ENCODE assay signal across 23 mouse cellular contexts in the genomic region with DNA sequence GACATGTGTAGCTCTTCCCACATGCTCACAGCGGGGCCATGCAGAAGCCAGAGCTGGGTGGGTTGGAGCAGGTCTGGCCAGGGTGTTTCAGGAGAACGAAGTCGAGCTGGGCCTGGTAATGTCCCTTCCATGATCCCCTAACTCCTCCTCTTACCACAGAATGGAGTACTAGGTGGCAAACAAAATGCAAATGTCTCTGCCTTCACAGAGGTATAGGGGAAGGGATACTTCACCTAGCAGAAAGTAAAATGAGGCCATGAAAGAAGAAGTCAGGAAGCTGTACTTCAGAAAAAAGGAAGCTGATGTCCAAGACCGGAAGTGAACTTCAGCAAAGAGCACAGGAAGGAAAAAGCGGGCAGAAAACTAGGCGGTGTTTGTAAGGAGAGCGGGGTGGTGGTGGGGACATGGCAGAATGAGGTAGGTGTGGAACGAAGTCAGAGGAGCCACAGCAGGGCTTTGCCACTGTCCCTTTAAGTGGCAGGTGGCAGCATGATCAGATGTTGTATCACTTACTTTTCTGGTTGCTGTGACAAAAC.
DNase-seq lines count a peak whose midpoint lies in the region; ATAC-seq and TF ChIP-seq lines count a peak whose summit lies in the region.
"Had no signal": no experiment of that assay in that cellular context is flagged by ENCODE, and none has a peak within 500 bp of the region (broad histone marks: within the 10 kb centered on the region; RNA-seq: fewer than 3 reads in every experiment).

No protein-coding gene starts in this region.

- no peak overlapping the region for H3K27ac ChIP-seq in limb, embryonic 10.5 days
- H3K27ac ChIP-seq in intestine, embryonic 15.5 days, result no peak overlapping the region
- no peak overlapping the region for H3K27ac ChIP-seq in hindbrain, postnatal 0 days
- H3K27ac ChIP-seq: liver, embryonic 14.5 days; neural tube, embryonic 12.5 days had no signal

- H3K4me3 ChIP-seq in megakaryocyte, embryonic 14.5 days (replicated peaks), result peak overlapping the region; percentile 16
- no peak overlapping the region for H3K4me3 ChIP-seq in limb, embryonic 10.5 days
- no peak overlapping the region for H3K4me3 ChIP-seq in intestine, embryonic 15.5 days (replicated peaks)
- no peak overlapping the region for H3K4me3 ChIP-seq in hindbrain, postnatal 0 days (ENCODE audit: low read length)
- H3K4me3 ChIP-seq: hindbrain, embryonic 10.5 days; layer of hippocampus, adult 2 months; neural tube, embryonic 12.5 days had no signal

- no peak overlapping the region for H3K4me2 ChIP-seq in intestine, embryonic 15.5 days (replicated peaks)
- H3K4me2 ChIP-seq in hindbrain, postnatal 0 days (ENCODE audit: low read depth, low read length), result no peak overlapping the region
- H3K4me2 ChIP-seq: heart, embryonic 11.5 days; lung, embryonic 14.5 days; neural tube, embryonic 12.5 days had no signal

- peak; percentile 57 for ATAC-seq in CD4-positive, CD25-positive, alpha-beta regulatory T cell, adult 4 months
- peak; percentile 63 for ATAC-seq in common myeloid progenitor, adult 5-6 weeks (replicated peaks; ENCODE audit: low read depth, poor library complexity, severe bottlenecking)
- ATAC-seq in intestine, embryonic 15.5 days, result no peak; the same call in 1 of the 2 replicates
- no peak for ATAC-seq in hindbrain, postnatal 0 days
- ATAC-seq: forebrain, embryonic 16.5 days had no signal

- H3K27me3 ChIP-seq in megakaryocyte, embryonic 14.5 days (replicated peaks), result no peaks in the 10 kb centered on the region
- no peaks in the 10 kb centered on the region for H3K27me3 ChIP-seq in limb, embryonic 10.5 days (ENCODE audit: low read depth, poor library complexity, severe bottlenecking)
- H3K27me3 ChIP-seq in intestine, embryonic 15.5 days (replicated peaks), result no peaks in the 10 kb centered on the region
- no peaks in the 10 kb centered on the region for H3K27me3 ChIP-seq in hindbrain, postnatal 0 days (ENCODE audit: insufficient read depth, low read length)
- H3K27me3 ChIP-seq: neural tube, embryonic 12.5 days had no signal

- DNase-seq in thymus, postnatal 14 days, result peak; percentile 49
- no peak for DNase-seq in limb, embryonic 10.5 days (ENCODE audit: low spot score)
- DNase-seq in cerebellum, adult 8-10 months, result no peak
- DNase-seq in hindbrain, postnatal 0 days (ENCODE audit: low spot score), result no peak
- DNase-seq: adrenal gland, postnatal 10 days; cerebellum, adult 9-10 months; gastrocnemius, postnatal 10 days; heart, adult 11 months; kidney, postnatal 25 days; layer of hippocampus, postnatal 36 days; lung, embryonic 14.5 days; lung, postnatal 36 days; midbrain, embryonic 14.5 days had no signal

- peaks cover 73% of the 10 kb centered on the region for H3K4me1 ChIP-seq in megakaryocyte, embryonic 14.5 days
- peaks cover 16% of the 10 kb centered on the region for H3K4me1 ChIP-seq in limb, embryonic 10.5 days
- H3K4me1 ChIP-seq in intestine, embryonic 15.5 days (replicated peaks), result 0 out of 2 replicates have a peak, but pooled peaks cover 3% of the 10 kb centered on the region
- H3K4me1 ChIP-seq in hindbrain, postnatal 0 days (ENCODE audit: insufficient read depth, low read length), result no peaks in the 10 kb centered on the region; the same call in 1 of the 2 replicates
- H3K4me1 ChIP-seq: neural tube, embryonic 12.5 days had no signal

- no peak for TF ChIP-seq CTCF in hindbrain, postnatal 0 days (IDR thresholded peaks at IDR 0.05; ENCODE audit: low read depth)

- H3K36me3 ChIP-seq in megakaryocyte, embryonic 14.5 days (replicated peaks; ENCODE audit: low read length), result peaks cover 10% of the 10 kb centered on the region
- H3K36me3 ChIP-seq in limb, embryonic 10.5 days, result no peaks in the 10 kb centered on the region
- H3K36me3 ChIP-seq in intestine, embryonic 15.5 days, result no peaks in the 10 kb centered on the region
- no peaks in the 10 kb centered on the region for H3K36me3 ChIP-seq in hindbrain, postnatal 0 days (ENCODE audit: insufficient read depth, low read length)
- H3K36me3 ChIP-seq: hindbrain, embryonic 10.5 days; neural tube, embryonic 12.5 days had no signal

- no peak overlapping the region for H3K9ac ChIP-seq in intestine, embryonic 15.5 days
- no peak overlapping the region for H3K9ac ChIP-seq in hindbrain, postnatal 0 days (replicated peaks; ENCODE audit: low read length)
- H3K9ac ChIP-seq: liver, embryonic 14.5 days; lung, embryonic 14.5 days; neural tube, embryonic 12.5 days had no signal

- 90% methylated on average over 8 of the region's 8 CpGs for WGBS in limb, embryonic 10.5 days
- 80% methylated on average over 8 of the region's 8 CpGs for WGBS in intestine, embryonic 15.5 days
- WGBS in hindbrain, postnatal 0 days, result 94% methylated on average over 8 of the region's 8 CpGs

- H3K9me3 ChIP-seq in megakaryocyte, embryonic 14.5 days, result no peaks in the 10 kb centered on the region
- no peaks in the 10 kb centered on the region for H3K9me3 ChIP-seq in limb, embryonic 10.5 days (replicated peaks)
- H3K9me3 ChIP-seq in intestine, embryonic 15.5 days, result no peaks in the 10 kb centered on the region
- H3K9me3 ChIP-seq in hindbrain, postnatal 0 days (ENCODE audit: low read length), result no peaks in the 10 kb centered on the region
- H3K9me3 ChIP-seq: hindbrain, embryonic 10.5 days; neural tube, embryonic 12.5 days had no signal

Comparison
In these comparisons a context has a peak if more than half of its experiments do, and no peak if none do; other contexts are left out.
1. ATAC-seq: peak in CD4-positive, CD25-positive, alpha-beta regulatory T cell, adult 4 months (single experiment) and common myeloid progenitor, adult 5-6 weeks (single experiment); none in intestine, embryonic 15.5 days (single experiment) and hindbrain, postnatal 0 days (single experiment).